Mouse (Mus musculus) large intestine, adult 2 months (tissue): ENCODE data around the gene 5830473C10Rik. TPM values are rescaled to one million over a fixed set of nuclear protein-coding genes. Genes with fewer than 3 reads are reported as not detected.
"Not testable (repeated sequence)": the region's sequence is repeated elsewhere in the genome, so short reads cannot be mapped to it uniquely, and the experiment has no call there.

Experiments
- DNase-seq: peaks from one replicate; pipeline ENCODE4 v3.0.0-alpha.2; 2012; ENCODE audit warnings: low read depth, low spot score
- WGBS: fragments of 180-500 bp; shearing (Covaris S2); methylation state at CpG from one replicate; pipeline ENCODE4 v1.1.7; 2018; 5-methylcytosine and 5-hydroxymethylcytosine counted together
- polyA plus RNA-seq: library from polyadenylated mRNA; depleted of rRNA; stranded (reverse); fragments of >200 nt; gene quantifications from 2 replicates; pipeline ENCODE4 v1.2.3, GENCODE M21; 2012

The 5830473C10Rik gene
- polyA plus RNA-seq, 1 experiment: 0.07 TPM

GRCm38 (mm10) chr5:90588708-90589595, 28.0 kb downstream of the 5830473C10Rik start:
- DNase-seq: peak; percentile 56
- 24% methylated on average over 25 of the region's 25 CpGs for WGBS

- 91% methylated on average over 10 of the region's 10 CpGs for WGBS
- no peak for DNase-seq
Observed at GRCm38 (mm10) chr5:90590676-90591075, 29.8 kb downstream of the 5830473C10Rik start.

- DNase-seq: no peak
- WGBS: 47% methylated on average over 6 of the region's 6 CpGs
Observed at GRCm38 (mm10) chr5:90591936-90592335, 31.0 kb downstream of the 5830473C10Rik start.

- DNase-seq: no peak
- WGBS: 76% methylated on average over 13 of the region's 13 CpGs
Observed at GRCm38 (mm10) chr5:90594945-90595344, 34.0 kb downstream of the 5830473C10Rik start.

GRCm38 (mm10) chr5:90596155-90596554, 35.2 kb downstream of the 5830473C10Rik start:
- no peak for DNase-seq
- WGBS: 81% methylated on average over 6 of the region's 6 CpGs

GRCm38 (mm10) chr5:90601469-90601868, 40.6 kb downstream of the 5830473C10Rik start:
- no peak for DNase-seq
- 10% methylated on average over 6 of the region's 6 CpGs for WGBS

GRCm38 (mm10) chr5:90603407-90603923, 42.6 kb downstream of the 5830473C10Rik start:
- DNase-seq: no peak

GRCm38 (mm10) chr5:90608906-90609305, 48.0 kb downstream of the 5830473C10Rik start:
- WGBS: 25% methylated on average over 11 of the region's 11 CpGs
- DNase-seq: peak; percentile 62

More at GRCm38 (mm10) chr5:90603407-90603923, 42.6 kb downstream of the 5830473C10Rik start:
- WGBS: 5% methylated on average over 13 of the region's 13 CpGs

- WGBS: 21% methylated on average over 3 of the region's 3 CpGs
- no peak for DNase-seq
Observed at GRCm38 (mm10) chr5:90611388-90611787, 50.5 kb downstream of the 5830473C10Rik start.

GRCm38 (mm10) chr5:90611996-90612611, 51.2 kb downstream of the 5830473C10Rik start:
- peak; percentile 50 for DNase-seq
- WGBS: 34% methylated on average over 6 of the region's 6 CpGs

- DNase-seq: not testable (repeated sequence)
- 17% methylated on average over 1 of the region's 1 CpGs for WGBS
Observed at GRCm38 (mm10) chr5:90612751-90613150, 51.8 kb downstream of the 5830473C10Rik start.

GRCm38 (mm10) chr5:90617859-90618258, 57.0 kb downstream of the 5830473C10Rik start:
- no peak for DNase-seq
- WGBS: 53% methylated on average over 3 of the region's 3 CpGs

GRCm38 (mm10) chr5:90621316-90621715, 60.4 kb downstream of the 5830473C10Rik start:
- no peak for DNase-seq
- 92% methylated on average over 2 of the region's 2 CpGs for WGBS

GRCm38 (mm10) chr5:90621726-90622125, 60.8 kb downstream of the 5830473C10Rik start:
- DNase-seq: peak; percentile 60
- 48% methylated on average over 6 of the region's 6 CpGs for WGBS

GRCm38 (mm10) chr5:90623209-90623608, 62.3 kb downstream of the 5830473C10Rik start:
- 83% methylated on average over 2 of the region's 2 CpGs for WGBS
- no peak for DNase-seq

- no peak for DNase-seq
- 85% methylated on average over 18 of the region's 18 CpGs for WGBS
Observed at GRCm38 (mm10) chr5:90624708-90625425, 64.0 kb downstream of the 5830473C10Rik start.

GRCm38 (mm10) chr5:90627423-90627822, 66.5 kb downstream of the 5830473C10Rik start:
- 94% methylated on average over 4 of the region's 4 CpGs for WGBS
- DNase-seq: no peak

- 91% methylated on average over 3 of the region's 3 CpGs for WGBS
Observed at GRCm38 (mm10) chr5:90628011-90628410, 67.1 kb downstream of the 5830473C10Rik start.

GRCm38 (mm10) chr5:90628530-90628929, 67.6 kb downstream of the 5830473C10Rik start:
- DNase-seq: no peak
- 83% methylated on average over 1 of the region's 1 CpGs for WGBS

More at GRCm38 (mm10) chr5:90628011-90628410, 67.1 kb downstream of the 5830473C10Rik start:
- DNase-seq: no peak

- no peak for DNase-seq
- 93% methylated on average over 7 of the region's 7 CpGs for WGBS
Observed at GRCm38 (mm10) chr5:90634885-90635284, 74.0 kb downstream of the 5830473C10Rik start.
